Mouse (Mus musculus): Measurements from ENCODE around the gene Foxp4.

The Foxp4 gene

DNA sequence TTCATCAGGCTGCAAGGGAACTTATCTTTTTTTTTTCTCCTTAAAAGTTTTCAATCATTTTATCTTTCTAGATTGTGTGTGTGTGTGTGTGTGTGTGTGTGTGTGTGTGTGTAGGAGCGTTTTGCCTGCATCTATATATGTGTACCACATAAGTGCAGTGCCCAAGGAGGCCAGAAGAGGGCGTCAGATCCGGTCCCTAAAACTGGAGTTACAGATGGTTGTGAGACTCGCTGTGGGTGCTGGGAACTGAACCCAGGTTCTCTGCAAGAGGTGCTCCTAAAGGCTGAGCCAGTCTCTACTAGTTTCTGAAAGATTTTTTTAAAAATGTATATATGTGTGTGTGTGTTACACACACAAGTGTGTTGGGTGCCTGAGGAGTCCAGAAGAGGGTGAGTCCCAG lies 5.0 kb upstream of the Foxp4 start:
- DNase-seq (ENCODE audit: low read depth, low spot score) = no peak

DNA sequence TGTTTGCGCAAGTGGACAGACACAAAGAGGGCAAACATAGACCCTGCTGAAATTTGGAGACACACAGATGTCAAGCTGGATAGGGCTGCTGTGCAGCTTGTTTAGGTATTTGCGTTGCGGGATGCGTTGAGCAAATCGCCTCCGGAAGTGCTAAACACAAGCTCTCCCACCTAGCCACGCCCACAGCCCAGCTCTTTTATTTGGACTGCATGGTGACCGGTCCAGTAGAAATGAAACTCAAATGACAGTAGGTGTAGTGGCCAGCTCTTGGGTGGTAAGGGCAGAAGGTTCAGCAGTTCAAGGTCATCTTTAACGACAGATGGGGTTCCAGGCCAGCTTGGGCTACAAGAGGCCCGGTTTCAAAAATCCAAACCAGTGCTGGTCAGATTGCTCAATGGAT lies 1.5 kb upstream of the Foxp4 start:
- no peak for DNase-seq (ENCODE audit: low read depth, low spot score)

DNA sequence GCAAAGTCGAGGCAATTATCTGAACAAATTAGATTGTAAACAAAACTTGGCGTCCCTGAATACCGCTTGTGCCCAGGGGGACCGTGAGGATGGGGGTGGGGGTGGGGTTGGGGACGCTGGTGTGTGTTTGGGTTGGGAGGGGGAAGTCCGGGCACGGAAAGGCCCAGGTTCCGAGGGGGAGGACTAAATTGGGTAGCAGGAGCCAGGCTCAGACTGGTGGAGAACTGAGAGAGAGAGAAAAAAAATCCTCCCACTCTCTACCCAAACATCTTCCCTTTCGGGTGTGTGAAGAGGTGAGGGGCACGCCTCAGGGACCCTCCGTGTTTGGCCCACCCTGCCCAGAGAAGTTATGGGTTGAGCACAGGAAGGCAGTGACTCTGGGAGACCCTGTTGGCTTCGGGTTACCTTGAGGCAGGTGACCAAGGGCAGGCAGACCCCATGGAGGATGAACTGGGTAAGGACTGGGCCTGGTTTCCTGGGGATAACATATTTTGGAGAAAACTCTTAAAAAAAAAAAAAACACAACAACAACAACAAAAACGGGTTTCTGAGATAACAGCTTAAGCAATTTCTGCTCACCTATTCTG lies 988 bp upstream of the Foxp4 start:
- no peak for DNase-seq (ENCODE audit: low read depth, low spot score)

DNA sequence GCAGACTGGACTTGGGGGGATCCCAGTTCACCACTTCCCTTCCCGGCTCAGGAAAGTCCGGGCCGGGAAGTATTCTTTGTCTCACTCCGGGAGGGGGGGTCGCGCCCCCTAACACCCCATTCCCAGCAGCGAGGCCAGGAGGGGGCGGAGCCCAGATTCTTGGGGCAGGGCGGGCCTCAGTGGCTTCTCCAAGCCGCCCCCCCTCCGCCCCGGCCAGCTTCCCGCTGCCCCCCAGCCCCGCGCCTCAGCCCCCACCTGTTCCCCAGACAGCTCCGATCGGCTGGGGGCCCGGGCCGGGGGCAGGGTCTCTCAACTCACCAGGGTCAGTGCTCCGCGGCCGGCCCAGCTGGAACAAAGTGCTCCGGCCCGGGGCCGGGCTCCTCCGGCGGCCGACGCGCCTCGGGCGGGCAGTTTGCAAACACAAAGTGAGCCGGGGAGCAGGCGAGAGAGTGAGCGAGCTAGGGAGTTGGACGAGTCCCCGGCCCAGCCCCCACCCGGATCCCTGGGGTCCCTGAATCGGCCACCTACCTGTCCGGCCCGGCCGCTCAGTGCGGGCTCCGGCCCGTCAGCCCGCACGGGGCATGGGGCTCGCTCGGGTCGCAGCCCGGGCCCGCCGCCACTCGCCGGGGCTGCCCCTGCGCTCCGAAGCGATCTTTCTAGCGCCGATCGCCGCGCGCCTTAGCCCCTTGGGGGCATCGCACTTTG lies 615 bp downstream of the Foxp4 start:
- DNase-seq (ENCODE audit: low read depth, low spot score) = no peak

- DNase-seq (ENCODE audit: low read depth, low spot score) = no peak
Observed at GRCm38 (mm10) chr17:47923011-47923677, 1.3 kb downstream of the Foxp4 start.

GRCm38 (mm10) chr17:47922579-47922978 lies 1.9 kb downstream of the Foxp4 start:
- DNase-seq (ENCODE audit: low read depth, low spot score) = no peak

DNA sequence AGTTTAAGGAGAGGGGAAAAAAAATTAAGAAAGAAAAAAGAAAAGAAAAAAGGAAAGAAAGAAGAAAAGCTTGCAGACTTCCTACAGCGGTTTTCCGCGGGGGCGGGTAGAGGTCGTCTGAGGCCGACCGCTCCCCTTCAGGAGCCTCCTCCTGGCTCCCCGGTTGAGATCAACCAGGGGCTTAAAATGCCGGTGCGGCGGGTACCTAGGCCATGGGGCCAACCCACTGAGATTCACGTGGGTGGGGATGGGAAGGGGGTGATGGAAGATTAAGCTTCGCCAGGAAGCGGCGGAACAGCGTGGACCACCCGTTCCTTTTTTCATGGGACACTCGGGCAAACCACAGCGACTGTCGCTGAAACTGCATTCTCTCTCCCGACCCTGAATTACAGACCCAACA lies 2.3 kb downstream of the Foxp4 start:
- no peak for DNase-seq (ENCODE audit: low read depth, low spot score)

DNA sequence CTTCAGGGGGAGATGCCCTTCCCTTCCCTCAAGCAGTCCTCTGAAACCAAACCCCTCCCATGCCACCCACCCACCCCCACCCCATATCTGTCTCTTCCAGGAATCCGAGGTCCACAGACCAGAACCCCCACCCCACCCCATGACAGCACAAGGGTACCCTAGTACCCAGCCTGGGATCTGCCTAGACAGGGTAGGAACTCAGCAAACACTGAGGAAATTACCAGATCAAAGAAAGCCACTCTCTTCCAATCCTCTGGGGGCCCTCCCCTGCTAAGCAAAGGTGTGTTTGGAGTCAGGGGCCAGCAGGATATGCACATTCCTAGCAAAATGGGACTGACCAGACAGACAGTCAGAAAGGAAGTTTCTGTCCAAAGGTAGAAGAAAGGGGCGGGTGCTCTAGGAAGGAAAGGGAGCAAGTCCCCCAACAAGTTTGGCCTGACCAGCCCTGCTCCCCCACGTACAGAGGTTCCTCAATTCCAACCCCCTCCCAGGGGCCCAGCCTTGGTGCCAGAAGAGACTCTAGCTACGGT lies 3.2 kb downstream of the Foxp4 start:
- DNase-seq (ENCODE audit: low read depth, low spot score) = no peak

- no peak for DNase-seq (ENCODE audit: low read depth, low spot score)
Observed at GRCm38 (mm10) chr17:47919826-47920225, 4.6 kb downstream of the Foxp4 start.

- DNase-seq (ENCODE audit: low read depth, low spot score) = no peak
Observed at GRCm38 (mm10) chr17:47917907-47918306, 6.5 kb downstream of the Foxp4 start.

GRCm38 (mm10) chr17:47917212-47917611 lies 7.2 kb downstream of the Foxp4 start:
- no peak for DNase-seq (ENCODE audit: low read depth, low spot score)

GRCm38 (mm10) chr17:47914676-47915219 lies 9.7 kb downstream of the Foxp4 start:
- no peak for DNase-seq (ENCODE audit: low read depth, low spot score)

DNA sequence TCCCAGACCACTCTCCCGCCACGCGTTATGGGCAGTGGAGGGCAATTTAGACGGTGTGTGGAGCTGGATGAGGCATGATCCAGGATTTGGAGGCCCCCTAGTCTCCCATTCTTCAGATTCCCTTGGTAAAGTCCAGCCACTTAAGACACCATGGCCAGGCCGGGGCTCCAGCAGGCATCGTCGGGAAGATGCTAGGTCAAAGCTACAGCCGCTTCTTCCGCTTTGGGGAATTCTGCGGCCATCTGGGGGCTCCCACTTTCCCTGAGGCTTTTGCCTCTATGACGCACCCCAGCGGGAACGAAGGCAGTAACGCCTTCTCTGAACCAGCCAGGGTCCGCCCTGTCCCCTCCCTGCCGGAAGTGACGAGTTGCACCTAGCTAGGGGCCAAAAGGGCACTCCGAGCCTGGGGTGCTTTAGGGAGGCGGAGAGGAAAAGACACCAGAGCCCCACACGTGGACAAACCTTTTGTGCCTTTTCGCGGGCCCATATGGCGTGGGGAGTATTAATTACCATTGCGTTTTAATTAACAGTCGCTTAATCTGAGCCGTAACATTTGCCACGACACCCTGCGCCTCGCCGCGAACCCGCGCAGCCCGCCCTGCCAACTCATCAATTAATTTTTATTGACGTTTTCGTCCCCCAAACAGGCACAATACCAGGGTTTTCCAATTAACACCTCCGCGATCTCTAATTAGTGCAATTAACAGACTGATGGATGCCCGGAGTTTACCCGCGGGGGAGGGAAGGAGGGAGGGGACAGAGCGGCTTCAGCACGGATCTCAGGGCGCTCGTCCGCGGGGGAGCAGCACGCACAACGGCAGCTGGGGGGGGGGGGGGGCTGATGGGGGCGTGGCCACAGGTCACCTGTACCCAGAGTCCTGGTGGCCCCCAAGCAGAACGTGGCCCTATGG lies 15.1 kb downstream of the Foxp4 start:
- DNase-seq (ENCODE audit: low read depth, low spot score) = no peak

DNA sequence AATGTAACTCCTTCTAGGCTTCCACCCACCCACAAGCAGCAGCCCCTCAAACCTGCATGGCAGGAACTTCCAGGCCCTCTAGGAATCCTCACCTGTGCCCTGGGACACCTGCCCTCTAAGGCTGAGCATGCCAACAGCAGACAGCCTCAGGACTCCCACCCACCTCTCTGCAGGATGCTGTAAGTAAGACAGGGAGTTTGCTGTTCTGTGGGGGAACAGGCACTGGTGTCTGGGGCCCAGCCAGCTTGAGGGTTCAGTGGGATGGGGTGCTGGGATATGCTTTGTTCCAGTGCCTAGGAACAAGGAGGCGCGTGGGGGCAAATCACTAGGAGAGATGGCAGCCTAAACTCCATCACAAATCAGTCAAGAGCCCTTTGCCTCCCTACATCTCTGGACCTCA lies 16.4 kb downstream of the Foxp4 start:
- DNase-seq (ENCODE audit: low read depth, low spot score) = no peak

DNA sequence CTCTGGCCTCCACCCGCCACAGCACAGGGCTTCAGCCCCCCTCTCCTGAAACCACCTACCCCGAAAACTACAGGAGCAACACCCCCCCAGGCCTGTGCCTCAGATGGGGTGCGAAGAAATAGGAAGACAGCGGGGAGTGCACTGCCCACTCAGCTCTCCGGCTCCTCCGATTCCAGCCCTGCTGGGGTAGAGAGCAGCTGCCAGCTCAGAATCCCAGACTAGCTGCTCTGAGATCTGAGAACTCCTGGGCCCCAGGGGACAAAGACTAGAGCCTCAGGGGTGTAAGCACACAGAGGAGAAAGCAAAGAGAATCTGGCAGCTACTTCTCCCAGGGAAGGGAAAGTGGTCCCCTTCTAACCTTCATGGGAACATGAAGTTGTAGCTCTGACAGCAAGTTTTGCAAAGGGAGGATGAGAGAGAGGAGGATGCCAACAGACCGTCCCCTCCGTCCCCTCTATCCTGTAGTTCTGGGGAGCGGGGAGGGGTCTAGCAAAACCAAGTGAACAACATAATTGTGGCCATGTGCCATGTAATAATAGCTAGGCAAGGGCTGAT lies 17.0 kb downstream of the Foxp4 start:
- DNase-seq (ENCODE audit: low read depth, low spot score) = no peak

DNA sequence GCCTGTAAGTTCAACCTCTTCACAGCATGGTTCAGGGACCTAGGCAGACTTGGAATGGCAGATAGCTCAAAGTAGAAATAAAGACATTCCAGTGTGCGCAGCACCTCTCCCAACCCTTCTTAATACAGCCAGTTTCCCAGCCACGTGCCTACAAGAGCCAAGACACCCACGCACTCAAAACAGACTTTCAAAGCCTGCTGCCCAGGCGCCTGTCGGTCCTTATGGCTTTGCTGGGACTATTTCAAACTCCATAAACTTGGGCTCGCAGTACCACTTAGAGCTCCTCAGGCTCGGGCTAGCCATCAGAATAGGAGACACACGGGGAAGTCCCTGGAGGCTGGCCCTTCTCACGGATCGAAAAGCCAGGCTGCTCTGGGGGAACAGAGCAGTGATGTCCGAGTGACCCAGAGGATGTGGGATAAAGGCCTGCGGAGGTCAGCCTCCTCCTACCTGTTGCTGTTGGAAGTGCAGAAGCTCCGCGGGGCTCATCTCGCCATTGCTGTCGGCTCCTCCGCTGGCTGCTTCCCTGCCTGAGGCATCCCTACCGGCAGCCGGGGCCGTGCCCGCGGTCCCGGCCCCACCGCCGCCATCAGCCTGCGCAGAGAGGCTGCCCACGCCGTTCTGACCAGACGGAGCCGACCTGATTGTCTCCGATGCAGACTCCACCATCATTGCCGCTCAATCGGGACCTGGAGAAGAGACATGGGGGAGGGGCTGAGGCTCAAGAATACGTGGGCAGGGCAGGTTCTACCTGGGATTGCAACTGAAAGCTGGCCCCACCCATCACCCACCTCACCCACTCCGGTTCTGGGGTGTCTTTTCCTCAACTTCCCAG lies 20.4 kb downstream of the Foxp4 start:
- no peak for DNase-seq (ENCODE audit: low read depth, low spot score)

DNA sequence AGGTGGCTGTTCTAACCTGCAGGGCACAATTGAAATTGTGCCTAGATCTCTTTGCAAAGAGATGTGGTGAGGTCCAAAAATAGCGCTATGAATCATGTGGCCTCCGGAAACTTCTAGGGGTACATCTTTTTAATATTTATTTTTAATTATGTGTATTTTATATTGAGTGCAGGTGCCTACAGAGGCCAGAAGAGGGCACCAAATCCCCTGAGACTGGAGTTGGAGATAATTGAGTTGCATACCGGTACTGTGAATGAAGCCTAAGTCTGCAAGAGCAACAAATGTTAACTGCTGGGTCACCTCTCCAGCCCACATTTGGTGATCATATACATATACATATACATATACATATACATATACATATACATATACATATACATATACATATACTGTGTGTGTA lies 22.7 kb downstream of the Foxp4 start:
- DNase-seq (ENCODE audit: low read depth, low spot score) = no peak

GRCm38 (mm10) chr17:47900716-47901115 lies 23.7 kb downstream of the Foxp4 start:
- DNase-seq (ENCODE audit: low read depth, low spot score) = no peak

GRCm38 (mm10) chr17:47899156-47899555 lies 25.3 kb downstream of the Foxp4 start:
- no peak for DNase-seq (ENCODE audit: low read depth, low spot score)

Data from embryo, embryonic 11.5 days (tissue).